Mouse (Mus musculus) right cerebral cortex, adult 18-20 months (tissue): ENCODE measurements around the gene Pex19.

ENCODE experiments used
- DNase-seq: peaks from one replicate; pipeline ENCODE4 v3.0.0; 2022; ENCODE audit warnings: mixed read lengths

The Pex19 gene

DNA sequence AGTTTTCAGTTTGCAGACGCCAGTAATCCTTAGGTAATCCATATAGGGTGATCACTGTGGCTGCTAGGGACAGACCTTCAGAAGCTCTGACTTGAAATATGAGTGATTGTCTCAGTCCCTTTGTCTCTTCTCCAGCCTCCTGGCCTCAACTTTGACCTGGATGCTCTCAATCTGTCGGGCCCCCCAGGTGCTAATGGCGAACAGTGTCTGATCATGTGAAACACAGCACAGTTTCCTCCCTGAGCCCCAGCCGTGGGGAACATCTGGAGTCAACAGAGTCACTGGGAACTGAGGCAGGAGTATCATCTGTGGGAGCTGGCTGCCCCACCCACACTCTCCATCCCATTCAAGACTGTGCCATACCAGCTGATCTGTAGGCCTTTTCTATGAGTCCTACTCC is 7.5 kb downstream of the Pex19 start:
- no peak for DNase-seq

DNA sequence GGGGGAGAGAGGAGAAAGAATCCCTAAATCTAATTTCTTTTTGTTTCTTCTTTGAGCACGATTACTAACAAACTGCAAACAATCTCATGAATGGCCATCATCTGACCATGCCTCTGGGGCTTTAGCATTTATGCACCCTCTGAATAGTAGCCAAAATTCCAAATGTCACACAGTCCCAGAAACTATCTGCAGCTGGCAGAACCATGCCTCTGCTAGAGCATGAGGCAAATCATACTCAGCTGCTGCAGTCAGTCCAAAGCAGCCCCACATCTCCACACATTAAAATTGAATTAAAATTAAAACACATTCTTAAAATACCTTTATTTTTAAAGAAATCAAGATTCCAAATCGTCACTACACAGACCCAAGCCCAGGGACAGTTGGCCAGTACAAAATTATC is 13.6 kb downstream of the Pex19 start:
- DNase-seq = no peak

DNA sequence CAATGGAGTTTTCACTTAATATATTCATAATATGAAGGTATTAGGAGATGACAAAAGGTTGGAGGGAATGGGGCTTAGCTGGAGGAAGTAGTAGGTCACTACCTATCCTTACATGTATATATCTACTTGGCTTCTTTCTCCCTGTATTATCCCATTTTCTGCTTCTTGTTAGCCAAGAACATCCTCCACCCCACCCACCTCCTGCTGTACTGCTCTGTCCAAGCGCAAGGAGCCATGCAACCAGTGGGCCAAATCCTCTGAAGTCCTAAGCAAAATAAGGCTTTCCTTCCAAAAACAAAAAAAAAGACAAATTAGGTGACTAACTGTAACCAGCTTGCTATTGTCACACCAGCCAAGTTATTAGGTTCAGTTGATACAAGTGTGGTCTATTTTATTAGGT is 14.3 kb downstream of the Pex19 start:
- no peak for DNase-seq

DNA sequence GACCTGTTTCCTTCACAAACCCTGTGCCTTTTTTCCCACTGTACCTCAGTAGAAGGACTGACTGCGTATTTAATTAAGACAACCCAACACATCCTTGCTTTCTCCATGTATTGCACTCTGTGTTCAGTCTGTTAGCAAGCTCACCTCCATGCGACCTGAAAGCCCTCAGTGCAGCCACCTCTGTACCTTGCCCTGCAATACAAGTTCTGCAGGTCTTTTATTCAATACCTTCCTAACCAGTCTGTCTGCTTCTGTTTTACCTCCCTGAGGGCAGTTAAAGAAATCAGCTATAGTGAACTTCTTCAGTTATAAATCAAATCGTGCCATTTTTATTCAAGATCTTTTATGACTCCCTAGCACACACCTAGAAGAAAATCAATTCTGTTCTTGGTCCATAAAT is 15.0 kb downstream of the Pex19 start:
- DNase-seq = no peak

DNA sequence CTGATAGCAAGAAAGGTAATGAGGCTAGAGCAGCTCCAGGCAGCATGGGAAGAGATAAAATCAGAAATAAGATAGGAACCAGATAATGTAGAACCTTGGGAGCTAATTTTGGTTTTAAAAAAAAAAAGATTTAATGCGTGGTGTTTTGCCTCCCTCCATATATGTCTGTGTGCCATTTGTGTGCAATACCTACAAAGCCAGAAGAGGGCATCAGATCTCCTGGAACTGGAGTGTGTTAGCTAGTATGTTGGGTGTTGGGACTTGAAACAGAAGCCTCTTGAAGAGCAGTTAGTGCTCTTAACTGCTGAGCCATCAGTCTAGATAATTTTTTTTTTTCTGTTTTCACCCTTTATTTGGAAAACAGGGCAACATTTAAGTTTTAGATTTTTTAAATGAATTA is 17.0 kb downstream of the Pex19 start:
- DNase-seq = peak; percentile 68

DNA sequence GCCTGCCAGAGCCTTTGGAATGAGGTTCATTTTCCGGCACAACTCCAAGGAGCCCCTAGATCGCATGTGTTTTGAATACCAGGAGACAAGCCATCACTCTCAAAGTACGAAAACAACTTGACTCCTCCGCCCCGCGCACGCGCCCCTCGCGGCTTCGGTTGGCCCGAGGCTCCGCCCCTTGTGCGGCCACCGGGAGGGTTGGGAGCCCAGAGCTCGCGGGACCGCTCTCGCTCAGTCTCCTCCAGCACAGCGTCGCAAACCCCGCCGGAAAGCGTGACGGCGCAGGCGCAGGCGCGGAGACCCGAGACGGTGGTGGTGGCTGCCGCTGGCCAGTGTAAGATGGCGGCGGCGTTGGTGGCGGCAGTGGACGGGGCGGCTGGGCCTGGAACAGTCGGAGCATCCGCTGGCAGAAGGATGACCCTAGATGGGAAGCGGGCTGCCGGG is 21.3 kb downstream of the Pex19 start, which contains the start of gene Dcaf8:
Gene Dcaf8 (plus strand): TSS at position 250 of the 444 bp plus-strand sequence.
- DNase-seq = peak; percentile 97

DNA sequence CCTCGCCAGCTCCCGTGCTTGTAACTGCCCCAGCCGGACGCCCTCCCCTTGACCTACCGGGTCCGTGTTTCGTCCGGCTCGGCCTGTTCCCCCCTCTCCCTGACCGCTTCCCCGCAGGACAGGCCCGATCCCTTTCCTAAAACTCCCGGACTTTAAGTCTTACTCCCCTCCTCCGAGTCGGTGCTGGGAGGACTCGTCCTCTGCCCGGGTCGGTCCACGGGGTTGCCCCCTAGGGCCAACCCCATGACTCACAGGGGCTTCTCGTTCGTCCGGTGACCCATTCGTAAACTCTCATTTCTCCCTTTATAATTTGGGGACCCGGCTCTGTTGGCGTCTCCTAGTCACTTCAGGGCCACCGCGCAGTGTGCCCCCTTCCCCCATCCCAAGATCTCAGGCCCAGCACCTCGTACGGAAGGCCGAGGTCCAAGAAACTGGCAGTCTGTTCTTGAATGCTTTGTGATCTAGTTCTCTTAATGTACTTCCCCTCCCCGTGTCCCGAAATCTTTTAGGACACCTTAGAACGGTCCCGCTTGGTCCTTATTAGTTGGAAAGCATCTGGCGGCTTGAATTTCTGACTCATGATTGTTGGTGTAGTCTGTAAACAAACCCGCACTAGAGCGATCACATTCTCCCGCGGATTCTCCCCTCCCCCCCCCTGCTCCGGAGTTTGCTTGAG is 21.9 kb downstream of the Pex19 start:
- DNase-seq = peak; percentile 30

DNA sequence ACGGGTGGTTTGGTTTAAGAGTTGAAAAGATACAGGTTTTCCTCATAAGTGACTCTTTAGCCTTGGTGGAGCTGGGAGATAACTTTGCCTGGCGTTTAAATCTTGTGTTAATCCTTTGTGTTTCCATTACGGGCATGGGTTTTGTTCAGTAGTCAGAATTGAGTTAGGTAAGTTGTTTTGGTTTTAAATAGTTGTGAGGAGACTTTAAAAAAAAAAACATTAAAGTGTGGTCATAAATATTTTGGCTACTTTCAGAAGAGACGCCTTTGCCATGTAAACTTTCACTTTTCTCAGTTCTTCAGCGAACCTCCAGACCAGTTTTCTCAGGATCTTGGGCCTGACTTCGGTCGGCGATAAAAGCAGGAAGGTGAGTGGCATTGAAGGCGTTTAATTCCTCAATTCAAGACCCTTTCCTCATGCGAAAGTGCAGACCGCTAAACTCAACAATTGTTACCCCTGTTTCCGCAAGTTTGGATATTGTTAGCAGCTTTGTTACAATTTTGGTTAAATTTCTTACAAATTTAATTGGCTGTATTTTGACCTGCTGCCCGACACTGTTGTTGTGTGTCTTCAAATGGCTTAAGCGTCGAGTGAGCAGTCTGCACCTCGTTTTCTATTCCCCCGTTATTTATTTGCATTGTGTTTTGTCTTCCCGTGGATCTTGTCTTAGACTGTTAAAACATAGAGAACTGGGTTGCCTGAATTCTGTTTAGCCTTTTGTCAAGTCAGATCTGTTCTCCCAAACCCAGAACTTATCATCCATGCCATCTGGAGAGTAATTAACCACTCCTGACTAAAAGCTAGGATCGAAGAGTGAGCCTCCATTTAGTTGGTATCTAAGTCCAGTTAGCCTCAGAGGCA is 22.6 kb downstream of the Pex19 start:
- no peak for DNase-seq

DNA sequence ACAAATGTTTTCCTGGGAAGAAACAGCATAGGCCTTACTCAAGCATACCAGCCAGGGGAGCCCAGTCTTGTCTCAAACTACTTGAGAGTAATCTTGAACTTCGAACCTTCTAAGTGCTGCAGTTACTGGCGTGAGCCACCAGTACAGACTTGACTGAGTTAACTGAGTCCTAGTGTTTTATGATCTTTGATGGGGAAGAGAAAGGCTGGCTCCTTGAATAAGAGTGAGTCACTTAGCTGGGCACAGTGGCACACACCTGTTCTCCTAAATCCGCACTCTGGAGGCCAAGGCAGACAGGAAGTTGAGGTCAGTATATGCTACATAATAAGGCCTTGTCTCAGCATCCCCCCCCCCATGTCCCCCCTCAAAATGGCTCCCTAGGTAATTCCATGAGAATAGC is 28.0 kb downstream of the Pex19 start:
- no peak for DNase-seq

DNA sequence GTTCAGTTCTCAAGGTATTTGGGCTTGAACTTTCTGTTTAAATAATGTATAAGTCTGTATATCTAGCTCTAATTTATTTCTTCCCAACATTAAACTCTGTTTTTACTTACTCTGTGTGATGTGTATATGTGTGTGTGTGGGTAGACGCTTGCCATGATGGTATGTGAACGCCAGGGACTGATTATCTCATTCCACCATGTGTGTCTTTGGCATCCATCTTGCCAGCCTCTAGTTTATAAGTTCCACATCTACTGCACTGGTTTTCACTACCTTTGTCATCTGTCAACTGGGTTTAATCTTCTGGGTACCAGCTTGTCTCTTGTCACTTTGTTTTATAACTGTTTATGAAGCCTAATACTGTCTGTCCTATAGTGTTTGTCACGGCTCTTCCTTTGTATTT is 29.0 kb downstream of the Pex19 start:
- DNase-seq = no peak

DNA sequence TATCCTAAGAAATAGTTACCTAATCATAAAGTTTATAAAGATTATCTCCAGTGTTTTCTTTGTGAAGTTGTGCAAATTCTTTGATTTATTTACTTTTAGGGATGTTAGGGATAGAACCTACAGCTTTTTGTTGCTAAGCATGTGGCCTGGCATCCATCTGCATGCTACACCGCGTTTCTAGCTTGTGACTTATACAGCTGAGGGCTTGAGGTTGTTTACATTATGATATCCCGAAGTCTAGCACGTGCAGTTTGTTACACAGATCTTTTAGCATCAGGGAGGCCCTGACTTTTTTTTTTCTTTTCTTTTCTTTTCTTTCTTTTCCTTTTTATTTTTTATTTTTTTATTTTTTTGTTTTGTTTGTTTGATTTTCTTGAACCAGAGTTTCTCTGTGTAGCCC is 33.4 kb downstream of the Pex19 start:
- DNase-seq = no peak

DNA sequence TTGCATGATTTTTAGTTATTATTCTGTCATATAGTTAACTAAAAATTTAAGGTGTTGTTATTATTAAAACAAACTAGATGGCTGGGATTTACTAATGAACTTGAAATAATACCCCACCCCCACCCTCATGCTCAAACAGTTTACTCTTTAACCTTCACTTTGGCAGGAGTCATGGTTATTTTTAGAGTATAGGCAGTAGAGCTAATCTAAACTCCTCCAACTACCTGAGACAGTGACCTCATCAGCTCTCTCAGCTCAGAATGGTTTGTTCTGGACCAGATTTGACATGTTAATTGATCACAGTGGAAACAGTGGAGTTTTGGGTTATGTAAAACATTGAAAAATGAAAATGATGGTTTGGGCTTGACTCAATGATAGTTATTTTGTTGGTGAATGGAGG is 34.0 kb downstream of the Pex19 start:
- no peak for DNase-seq

DNA sequence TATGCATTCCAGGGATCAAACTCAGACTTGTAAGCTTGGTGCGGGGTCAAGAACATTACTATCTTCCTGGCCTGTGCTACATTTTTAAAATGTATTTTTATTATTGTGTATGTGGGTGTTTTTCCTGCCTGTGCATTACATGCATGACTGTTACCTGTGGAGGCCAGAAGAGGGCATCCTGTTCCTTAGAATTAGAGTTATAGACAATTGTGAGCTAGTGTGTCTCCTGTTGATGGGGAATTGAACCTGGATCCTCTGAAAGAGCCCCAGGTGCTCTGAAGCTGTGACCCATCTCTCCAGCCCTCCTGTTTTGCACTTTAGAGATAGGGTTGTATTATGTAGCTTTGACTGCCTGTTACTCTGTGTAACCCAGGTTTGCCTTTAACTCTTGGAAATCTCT is 35.5 kb downstream of the Pex19 start:
- peak; percentile 43 for DNase-seq

DNA sequence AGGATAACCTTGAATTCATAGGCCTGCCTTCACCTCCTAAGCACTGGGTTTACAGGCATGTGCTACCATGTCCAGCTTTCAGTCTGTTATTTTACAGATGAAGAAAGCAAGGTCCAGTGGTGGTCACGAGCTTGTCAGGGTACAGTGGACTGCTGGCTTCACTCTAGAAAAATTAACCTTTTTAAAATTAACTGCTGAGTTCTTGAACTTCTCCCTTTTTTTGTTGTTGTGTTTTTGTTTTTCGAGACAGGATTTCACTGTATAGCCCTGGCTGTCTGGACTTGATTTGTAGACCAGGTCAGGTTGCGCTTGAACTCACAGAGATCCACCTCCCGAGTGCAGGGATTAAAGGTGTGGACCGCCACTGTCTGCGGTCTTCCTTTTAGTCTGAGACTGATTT is 36.4 kb downstream of the Pex19 start:
- no peak for DNase-seq

DNA sequence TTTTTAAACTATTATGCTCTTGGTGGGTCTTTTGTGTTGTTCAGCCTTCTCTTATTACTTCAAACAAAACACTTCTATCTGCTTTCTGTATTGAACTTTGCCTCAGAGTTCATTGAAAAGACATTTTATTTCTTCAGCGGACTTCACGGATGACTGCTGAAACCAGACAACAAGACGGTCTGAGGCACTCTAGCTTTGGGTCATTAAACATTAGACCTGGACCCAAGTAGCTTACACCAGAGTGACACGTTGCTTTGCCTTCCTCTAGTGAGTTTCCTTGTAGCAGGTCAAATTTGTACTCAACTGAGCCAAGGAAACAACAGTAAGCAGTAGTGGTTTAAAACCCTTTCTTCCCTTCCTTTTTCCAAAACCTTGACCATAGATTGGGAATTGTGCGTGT is 41.4 kb downstream of the Pex19 start:
- no peak for DNase-seq

DNA sequence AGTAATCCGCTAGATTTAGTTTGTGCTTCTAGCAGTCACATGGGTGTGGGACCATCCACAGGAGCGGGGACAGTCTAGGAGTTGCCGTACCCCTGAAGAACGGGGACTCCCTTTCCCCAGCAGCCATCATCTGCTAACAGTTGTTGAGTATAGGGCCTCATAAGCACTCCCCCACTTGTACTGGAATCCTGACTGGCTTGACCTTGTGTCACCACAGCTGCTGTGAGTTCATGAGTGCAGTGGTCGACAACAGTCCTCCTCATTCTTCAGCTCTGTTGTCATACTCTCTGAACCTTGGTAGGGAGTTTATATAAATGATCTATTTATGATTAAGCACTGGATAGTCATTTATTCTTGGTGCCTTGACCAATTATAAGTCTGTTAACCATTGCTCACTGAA is 43.3 kb downstream of the Pex19 start:
- no peak for DNase-seq

DNA sequence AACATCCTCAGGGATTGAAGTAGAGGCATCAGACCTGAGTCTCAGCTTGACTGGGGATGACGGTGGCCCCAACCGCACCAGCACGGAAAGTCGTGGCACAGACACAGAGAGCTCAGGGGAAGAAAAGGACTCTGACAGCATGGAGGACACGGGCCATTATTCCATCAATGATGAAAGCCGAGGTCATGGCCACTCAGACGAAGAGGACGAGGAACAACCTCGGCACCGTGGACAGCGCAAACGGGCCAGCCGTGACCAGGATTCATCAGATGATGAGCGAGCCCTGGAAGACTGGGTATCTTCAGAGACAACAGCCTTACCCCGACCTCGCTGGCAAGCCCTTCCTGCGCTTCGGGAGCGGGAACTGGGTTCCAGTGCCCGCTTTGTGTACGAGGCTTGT is 45.8 kb downstream of the Pex19 start:
- DNase-seq = no peak

DNA sequence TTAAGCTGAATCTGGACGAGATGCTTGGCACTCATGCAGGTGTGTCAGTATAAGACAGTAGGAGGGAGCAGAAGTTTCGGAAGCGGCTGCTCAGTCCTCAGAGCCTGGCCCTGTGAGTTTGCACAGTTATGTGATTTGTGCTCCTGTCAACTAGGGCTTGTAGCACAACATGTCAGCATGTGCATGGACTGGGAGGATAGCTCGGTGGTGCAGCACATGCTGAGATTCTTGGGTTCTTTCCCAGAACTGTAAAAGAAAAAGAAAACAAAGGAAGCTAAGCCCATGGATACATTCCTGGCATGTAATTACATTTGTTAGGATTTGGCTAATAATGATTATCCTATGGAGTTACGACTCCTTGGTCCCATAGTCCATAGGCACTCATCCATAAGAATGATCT is 46.6 kb downstream of the Pex19 start:
- no peak for DNase-seq

DNA sequence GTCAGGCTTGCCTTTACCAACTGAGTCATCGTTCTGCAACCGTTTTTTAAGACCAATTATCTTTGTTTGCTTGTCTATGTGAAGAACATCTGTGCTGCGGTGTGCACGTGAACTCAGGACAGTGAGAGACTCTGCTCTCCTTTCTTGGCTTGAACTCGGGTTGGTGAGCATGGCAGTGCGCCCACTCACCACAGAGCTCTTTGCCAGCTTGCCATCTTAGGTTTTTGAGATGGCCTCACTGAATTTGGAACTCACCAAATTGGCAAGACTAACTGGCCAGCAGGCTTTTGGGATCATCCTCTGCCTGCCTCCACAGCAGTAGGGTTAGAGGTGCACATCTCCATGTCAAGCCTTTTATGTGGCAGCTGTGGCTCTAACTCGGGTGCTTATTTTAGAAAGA is 51.2 kb downstream of the Pex19 start:
- DNase-seq = no peak

DNA sequence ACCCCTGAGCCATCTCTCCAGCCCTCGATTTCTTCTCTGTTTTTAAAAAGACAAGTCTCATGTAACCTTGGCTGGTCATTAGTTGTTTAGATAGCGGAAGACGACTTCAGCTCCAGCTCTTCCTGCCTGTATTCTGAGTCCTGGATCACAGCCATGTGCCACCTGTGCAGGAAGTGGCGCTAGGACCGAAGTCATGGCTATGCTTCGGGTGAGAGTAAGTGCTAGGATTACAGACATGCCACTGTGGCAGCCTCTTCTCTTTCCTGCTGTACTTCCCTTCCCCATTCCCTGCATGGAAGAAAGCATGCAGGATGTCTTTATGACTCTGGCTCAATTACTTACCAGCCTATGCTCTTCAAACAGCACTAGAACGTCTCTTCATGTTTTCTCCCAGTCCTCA is 52.5 kb downstream of the Pex19 start:
- DNase-seq = no peak

DNA sequence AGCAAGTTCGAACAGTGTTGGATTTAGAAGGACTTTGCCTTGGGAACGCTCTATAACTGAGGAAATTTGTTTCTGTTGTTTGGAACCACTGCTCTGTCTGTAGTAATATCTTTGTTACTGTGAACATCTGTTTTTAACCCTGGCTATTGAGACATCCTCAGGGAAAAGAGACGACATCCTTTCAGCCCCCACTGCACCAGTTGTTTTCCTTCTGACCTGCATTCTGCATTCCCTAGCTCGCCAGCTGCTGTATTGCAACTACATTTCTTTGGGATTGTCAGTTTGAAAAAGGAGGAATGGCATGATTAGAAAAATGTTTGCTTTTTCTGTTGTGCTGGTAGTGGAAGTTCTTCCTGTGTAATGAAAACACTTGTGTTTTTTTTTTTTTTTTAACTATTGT is 54.3 kb downstream of the Pex19 start:
- no peak for DNase-seq

DNA sequence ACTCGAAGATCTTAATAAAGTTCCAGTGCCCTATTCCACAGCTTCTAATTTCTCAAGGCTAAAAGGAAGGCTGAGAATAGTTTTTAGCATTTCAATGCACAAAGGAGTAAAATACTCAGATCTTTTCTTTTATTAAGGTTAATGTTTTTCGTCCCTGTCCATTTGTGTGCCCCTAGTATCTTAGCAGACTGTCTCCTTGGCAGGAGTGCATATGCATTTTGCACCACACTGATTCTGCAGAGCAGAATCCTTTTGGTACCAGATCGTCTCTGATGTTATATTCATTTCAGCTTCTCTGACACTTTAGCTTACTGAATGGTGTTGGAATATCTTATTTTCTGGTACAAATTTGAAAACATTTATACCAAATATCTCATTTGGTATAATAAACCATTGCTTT is 55.2 kb downstream of the Pex19 start:
- no peak for DNase-seq

DNA sequence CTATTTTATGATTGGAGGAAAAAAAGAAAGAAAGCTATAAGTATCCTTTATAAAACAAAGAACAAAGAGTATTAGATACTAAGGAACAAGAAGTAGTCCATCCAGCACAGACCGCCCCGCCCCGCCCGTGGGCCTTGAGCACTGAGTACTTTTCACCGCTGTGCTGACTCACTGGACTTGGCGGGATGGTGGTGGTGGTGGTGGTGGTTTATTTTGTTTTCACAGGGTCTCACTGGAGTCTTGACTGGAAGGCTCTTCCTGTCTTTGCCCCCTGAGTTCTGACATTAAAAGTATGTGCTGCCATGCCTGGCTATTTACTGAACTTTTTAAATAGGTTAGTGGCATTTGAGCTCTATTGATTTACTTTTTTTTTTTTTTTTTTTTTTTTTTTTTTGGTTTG is 56.5 kb downstream of the Pex19 start:
- DNase-seq = no peak

DNA sequence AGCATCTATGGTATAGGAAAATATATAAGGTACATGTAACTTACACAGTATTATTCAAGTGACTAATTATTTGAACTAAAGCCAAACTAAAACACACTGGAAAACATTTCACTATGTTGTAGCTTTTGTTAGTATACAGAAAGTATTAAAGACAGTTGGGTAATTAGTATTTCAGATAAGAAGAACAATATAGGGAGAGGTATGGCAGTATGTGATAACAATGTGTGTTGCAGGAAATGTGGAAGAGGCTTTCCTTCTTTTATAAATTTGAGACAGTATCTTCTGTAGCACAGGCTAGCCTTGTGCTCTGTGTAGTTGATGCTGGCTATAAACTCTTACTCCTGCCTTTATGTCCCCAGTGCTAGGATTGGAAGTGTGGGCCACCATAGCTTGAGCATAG is 57.4 kb downstream of the Pex19 start:
- DNase-seq = no peak
